Mouse (Mus musculus) embryonic fibroblast, embryonic 13.5 days (primary cell): ENCODE data around the gene Abcb1a.

ENCODE experiments used
- CTCF ChIP-seq: IDR thresholded peaks from 2 replicates; pipeline ENCODE4 v1.5.1; 2011; ENCODE audit warnings: mild to moderate bottlenecking, control low read depth, low read length, moderate library complexity, borderline replicate concordance; ENCODE audit not compliant: insufficient read depth
- POLR2A ChIP-seq: IDR thresholded peaks from 2 replicates; pipeline ENCODE4 v1.6.1; 2011; ENCODE audit warnings: low read depth, mild to moderate bottlenecking, control low read depth, low read length, moderate library complexity

- TF ChIP-seq CTCF (no peak), POLR2A (no peak)
Measured at GRCm38 (mm10) chr5:8622071-8622595, 37.7 kb upstream of the Abcb1a start.
